Mouse (Mus musculus): ENCODE measurements around the gene Enkd1. TPM values are rescaled to one million over a fixed set of nuclear protein-coding genes. Genes with fewer than 3 reads are reported as not detected.
A peak's percentile ranks its signal among the peaks of the same experiment; 100 is the strongest.

The Enkd1 gene
- total RNA-seq, 1 experiment, result 20.4 TPM

- TF ChIP-seq MAFK (IDR thresholded peaks at IDR 0.05; ENCODE audit: insufficient read depth, low read depth, low read length), result no peak
- no peak for TF ChIP-seq ZC3H11A (IDR thresholded peaks at IDR 0.05; ENCODE audit: borderline replicate concordance, low read depth, low read length)
- Histone ChIP-seq H3K9me3 (ENCODE audit: control insufficient read depth, insufficient read depth, low read depth, low read length) (no peaks in the 10 kb centered on the region), H3K27ac (ENCODE audit: insufficient read depth, low read depth, low read length, poor library complexity, severe bottlenecking) (no peak overlapping the region; the same call in 1 of the 2 replicates), H3K36me3 (ENCODE audit: control insufficient read depth, insufficient read depth, low read length, poor library complexity, severe bottlenecking) (peaks cover 12% of the 10 kb centered on the region; the same call in 1 of the 2 replicates), H3K9ac (ENCODE audit: insufficient read depth, low read depth, low read length, poor library complexity, severe bottlenecking) (no peak overlapping the region), H3K4me3 (ENCODE audit: insufficient read depth in 1 of 2, low read depth in 1 of 2, low read length in 2 of 2, poor library complexity in 1 of 2, severe bottlenecking in 1 of 2) (no peak overlapping the region), H3K4me1 (ENCODE audit: control insufficient read depth in 2 of 2, insufficient read depth in 2 of 2, low read length in 2 of 2, poor library complexity in 1 of 2) (peaks cover 0 to 14% of the 10 kb centered on the region in 2 experiments; a peak in 2 of 4 replicates)
- DNase-seq (ENCODE audit: low read depth, low spot score), result no peak
- in situ Hi-C loops (cut with MboI; ENCODE audit: low sequenced_read_pairs in 2 of 2, unreplicated experiment in 2 of 2), result no loop called here
Observed at GRCm38 (mm10) chr8:105725726-105726125, 17.7 kb upstream of the Enkd1 start.

GRCm38 (mm10) chr8:105722861-105723260, 14.9 kb upstream of the Enkd1 start:
- in situ Hi-C loops (cut with MboI; ENCODE audit: low sequenced_read_pairs in 2 of 2, unreplicated experiment in 2 of 2), result no loop called here
- Histone ChIP-seq H3K9ac (ENCODE audit: insufficient read depth, low read depth, low read length, poor library complexity, severe bottlenecking) (no peak overlapping the region), H3K36me3 (ENCODE audit: control insufficient read depth, insufficient read depth, low read length, poor library complexity, severe bottlenecking) (peaks cover 11% of the 10 kb centered on the region; the same call in 1 of the 2 replicates), H3K27ac (ENCODE audit: insufficient read depth, low read depth, low read length, poor library complexity, severe bottlenecking) (no peak overlapping the region), H3K4me3 (ENCODE audit: insufficient read depth in 1 of 2, low read depth in 1 of 2, low read length in 2 of 2, poor library complexity in 1 of 2, severe bottlenecking in 1 of 2) (no peak overlapping the region), H3K9me3 (ENCODE audit: control insufficient read depth, insufficient read depth, low read depth, low read length) (no peaks in the 10 kb centered on the region), H3K4me1 (ENCODE audit: control insufficient read depth in 2 of 2, insufficient read depth in 2 of 2, low read length in 2 of 2, poor library complexity in 1 of 2) (peaks cover 0 to 13% of the 10 kb centered on the region in 2 experiments; a peak in 2 of 4 replicates)
- TF ChIP-seq HCFC1 (IDR thresholded peaks at IDR 0.05; ENCODE audit: borderline replicate concordance, insufficient read depth, low read length) (no peak), CHD2 (IDR thresholded peaks at IDR 0.05; ENCODE audit: low read depth, low read length) (no peak), MAFK (IDR thresholded peaks at IDR 0.05; ENCODE audit: insufficient read depth, low read depth, low read length) (no peak), ZC3H11A (IDR thresholded peaks at IDR 0.05; ENCODE audit: borderline replicate concordance, low read depth, low read length) (no peak), ZNF384 (IDR thresholded peaks at IDR 0.05; ENCODE audit: low read depth, low read length) (no peak)
- DNase-seq (ENCODE audit: low read depth, low spot score), result no peak

- TF ChIP-seq MAFK (IDR thresholded peaks at IDR 0.05; ENCODE audit: insufficient read depth, low read depth, low read length) (no peak), HCFC1 (IDR thresholded peaks at IDR 0.05; ENCODE audit: borderline replicate concordance, insufficient read depth, low read length) (no peak), ZNF384 (IDR thresholded peaks at IDR 0.05; ENCODE audit: low read depth, low read length) (no peak), ZC3H11A (IDR thresholded peaks at IDR 0.05; ENCODE audit: borderline replicate concordance, low read depth, low read length) (no peak), CHD2 (IDR thresholded peaks at IDR 0.05; ENCODE audit: low read depth, low read length) (no peak)
- Histone ChIP-seq H3K9ac (ENCODE audit: insufficient read depth, low read depth, low read length, poor library complexity, severe bottlenecking) (no peak overlapping the region), H3K36me3 (ENCODE audit: control insufficient read depth, insufficient read depth, low read length, poor library complexity, severe bottlenecking) (peaks cover 2% of the 10 kb centered on the region; the same call in 1 of the 2 replicates), H3K9me3 (ENCODE audit: control insufficient read depth, insufficient read depth, low read depth, low read length) (no peaks in the 10 kb centered on the region), H3K27ac (ENCODE audit: insufficient read depth, low read depth, low read length, poor library complexity, severe bottlenecking) (no peak overlapping the region), H3K4me1 (ENCODE audit: control insufficient read depth in 2 of 2, insufficient read depth in 2 of 2, low read length in 2 of 2, poor library complexity in 1 of 2) (peaks cover 0 to 2% of the 10 kb centered on the region in 2 experiments; a peak in 1 of 4 replicates), H3K4me3 (ENCODE audit: insufficient read depth in 1 of 2, low read depth in 1 of 2, low read length in 2 of 2, poor library complexity in 1 of 2, severe bottlenecking in 1 of 2) (no peak overlapping the region)
- in situ Hi-C loops (cut with MboI; ENCODE audit: low sequenced_read_pairs in 2 of 2, unreplicated experiment in 2 of 2), result loop anchor here in 1 of 2 experiments (10.0 kb wide), 1 partner anchor 65 kb away; no protein-coding TSS in a partner anchor
- DNase-seq (ENCODE audit: low read depth, low spot score), result no peak
Observed at GRCm38 (mm10) chr8:105719637-105720036, 11.6 kb upstream of the Enkd1 start.

- in situ Hi-C loops (cut with MboI; ENCODE audit: low sequenced_read_pairs in 2 of 2, unreplicated experiment in 2 of 2), result loop anchor here in 1 of 2 experiments (10.0 kb wide), 1 partner anchor 68 kb away; no protein-coding TSS in a partner anchor
- TF ChIP-seq CHD2 (IDR thresholded peaks at IDR 0.05; ENCODE audit: low read depth, low read length), result no peak
- no peak for TF ChIP-seq ZNF384 (IDR thresholded peaks at IDR 0.05; ENCODE audit: low read depth, low read length)
- no peak for TF ChIP-seq HCFC1 (IDR thresholded peaks at IDR 0.05; ENCODE audit: borderline replicate concordance, insufficient read depth, low read length)
- no peak for TF ChIP-seq ZC3H11A (IDR thresholded peaks at IDR 0.05; ENCODE audit: borderline replicate concordance, low read depth, low read length)
- no peak for TF ChIP-seq MAFK (IDR thresholded peaks at IDR 0.05; ENCODE audit: insufficient read depth, low read depth, low read length)
- Histone ChIP-seq H3K9me3 (ENCODE audit: control insufficient read depth, insufficient read depth, low read depth, low read length) (no peaks in the 10 kb centered on the region), H3K9ac (ENCODE audit: insufficient read depth, low read depth, low read length, poor library complexity, severe bottlenecking) (peak overlapping the region; percentile 21; the same call in 1 of the 2 replicates), H3K36me3 (ENCODE audit: control insufficient read depth, insufficient read depth, low read length, poor library complexity, severe bottlenecking) (no peaks in the 10 kb centered on the region), H3K27ac (ENCODE audit: insufficient read depth, low read depth, low read length, poor library complexity, severe bottlenecking) (no peak overlapping the region), H3K4me1 (ENCODE audit: control insufficient read depth in 2 of 2, insufficient read depth in 2 of 2, low read length in 2 of 2, poor library complexity in 1 of 2) (no peaks in the 10 kb centered on the region; a peak in 1 of 4 replicates), H3K4me3 (ENCODE audit: insufficient read depth in 1 of 2, low read depth in 1 of 2, low read length in 2 of 2, poor library complexity in 1 of 2, severe bottlenecking in 1 of 2) (peak overlapping the region; percentile 28 to 62; a peak in 3 of 4 replicates)
- no peak for DNase-seq (ENCODE audit: low read depth, low spot score)
Observed at GRCm38 (mm10) chr8:105716302-105716945, 8.4 kb upstream of the Enkd1 start.
